Mouse (Mus musculus) erythroblast, embryonic 14.5 days (primary cell): Measurements from ENCODE around the gene Dctn5. TPM values are rescaled to one million over a fixed set of nuclear protein-coding genes. Genes with fewer than 3 reads are reported as not detected.

Experiments
- H3K27me3 ChIP-seq: 2 replicates; pipeline ENCODE4 v1.6.1; 2012; ENCODE audit warnings: inconsistent platforms; ENCODE audit not compliant: control insufficient read depth
- H3K36me3 ChIP-seq: 2 replicates; pipeline ENCODE4 v1.6.1; 2012; ENCODE audit warnings: mild to moderate bottlenecking, inconsistent platforms; ENCODE audit not compliant: control insufficient read depth
- H3K4me1 ChIP-seq: 2 replicates; pipeline ENCODE4 v1.6.1; 2012; ENCODE audit warnings: inconsistent platforms; ENCODE audit not compliant: control insufficient read depth
- H3K4me3 ChIP-seq: replicated peaks from 2 replicates; pipeline ENCODE3; 2012; ENCODE audit warnings: moderate library complexity, mild to moderate bottlenecking, inconsistent platforms
- H3K9me3 ChIP-seq: 2 replicates; pipeline ENCODE4 v1.6.1; 2012; ENCODE audit warnings: low read length, inconsistent platforms, mixed read lengths; ENCODE audit not compliant: control insufficient read depth
- GATA1 ChIP-seq: IDR thresholded peaks from 2 replicates; pipeline ENCODE4 v1.6.1; 2012; ENCODE audit warnings: low read length, inconsistent platforms, mixed read lengths
- TAL1 ChIP-seq: IDR thresholded peaks from 3 replicates; pipeline ENCODE4 v1.6.1; 2012; ENCODE audit warnings: low read length, inconsistent platforms, mixed read lengths
- polyA plus RNA-seq: library from polyadenylated mRNA; stranded (reverse); fragments of >175 nt; gene quantifications from 2 replicates; pipeline ENCODE4 v1.2.3, GENCODE M21; 2012

The Dctn5 gene
- polyA plus RNA-seq, 1 experiment: 0.54 TPM

DNA sequence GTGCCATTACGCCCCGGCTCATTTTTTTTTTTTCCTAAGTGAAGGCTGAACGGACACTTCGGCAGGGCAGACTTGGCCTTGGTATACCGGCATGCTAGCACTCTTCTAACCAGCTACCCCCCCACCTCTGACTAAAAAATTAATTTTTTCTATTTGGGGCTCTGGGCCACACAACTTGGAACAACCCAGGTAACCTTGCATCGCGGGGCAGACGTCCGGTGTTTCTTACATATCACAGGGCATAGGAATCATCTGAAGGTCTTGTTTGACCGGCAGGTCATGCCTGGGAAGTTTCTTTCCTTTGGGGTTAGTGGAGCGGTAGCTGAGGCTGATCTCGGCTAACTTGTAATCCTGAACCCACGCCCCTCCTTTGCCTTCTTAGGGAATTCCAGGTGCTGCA, 25.6 kb downstream of the Dctn5 start:
- no peak for TF ChIP-seq GATA1
- TF ChIP-seq TAL1: no peak
- peaks cover 76% of the 10 kb centered on the region for H3K36me3 ChIP-seq
- H3K27me3 ChIP-seq: no peaks in the 10 kb centered on the region
- H3K4me3 ChIP-seq: peak overlapping the region; percentile 67
- peaks cover 63% of the 10 kb centered on the region for H3K4me1 ChIP-seq
- peaks cover 2% of the 10 kb centered on the region; the same call in 1 of the 2 replicates for H3K9me3 ChIP-seq

DNA sequence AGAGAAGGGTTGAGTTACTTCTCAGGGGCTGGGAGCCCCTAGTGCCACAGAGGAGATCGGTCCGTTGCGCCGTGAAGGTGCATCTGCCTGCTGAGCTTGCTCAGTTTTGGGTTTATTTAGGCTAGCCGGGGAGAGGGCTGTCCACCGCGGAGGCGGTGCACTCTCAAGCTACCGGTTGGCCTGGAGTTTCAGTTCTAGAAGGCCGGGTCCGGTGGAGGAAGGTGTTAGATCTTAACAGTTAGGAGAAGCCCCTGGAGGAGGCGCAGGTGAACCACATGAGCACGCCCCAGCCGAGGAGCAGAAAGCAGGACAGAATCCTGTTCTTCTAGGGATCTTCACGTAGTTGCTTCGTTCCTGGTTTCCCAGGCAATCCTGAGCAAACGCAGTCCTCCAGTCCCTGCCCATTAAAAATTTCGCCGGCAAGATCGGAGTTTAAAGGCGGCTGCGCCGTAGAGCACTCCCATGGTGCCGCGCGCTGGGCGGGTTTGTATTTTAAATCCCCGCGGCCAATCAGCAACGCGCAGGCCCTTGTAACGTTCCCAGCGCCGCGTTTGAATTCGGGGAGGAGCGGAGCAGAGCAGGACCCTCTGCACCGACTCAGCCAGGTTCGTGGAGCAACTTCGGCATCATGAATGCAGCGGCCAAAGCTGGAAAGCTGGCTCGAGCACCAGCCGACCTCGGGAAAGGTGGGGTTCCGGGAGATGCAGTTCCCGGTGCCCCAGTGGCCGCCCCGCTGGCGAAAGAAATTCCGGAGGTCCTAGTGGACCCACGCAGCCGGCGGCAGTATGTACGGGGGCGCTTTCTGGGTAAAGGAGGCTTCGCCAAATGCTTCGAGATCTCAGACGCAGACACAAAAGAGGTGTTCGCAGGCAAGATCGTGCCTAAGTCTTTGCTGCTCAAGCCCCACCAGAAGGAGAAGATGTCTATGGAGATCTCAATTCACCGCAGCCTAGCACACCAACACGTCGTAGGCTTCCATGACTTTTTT, 26.4 kb downstream of the Dctn5 start, which contains the start of gene Plk1:
TSS of gene Plk1 (plus strand) at position 525 of the 988 bp plus-strand sequence.
- Histone ChIP-seq H3K4me3 (peak within 1 kb of the TSS; percentile 67), H3K36me3 (peaks cover 77% of the 10 kb centered on the region), H3K27me3 (no peaks in the 10 kb centered on the region), H3K4me1 (peaks cover 68% of the 10 kb centered on the region), H3K9me3 (peaks cover 2% of the 10 kb centered on the region; the same call in 1 of the 2 replicates)
- TF ChIP-seq TAL1: no peak
- no peak for TF ChIP-seq GATA1

- Histone ChIP-seq H3K4me3 (peak overlapping the region; percentile 67), H3K36me3 (peaks cover 82% of the 10 kb centered on the region), H3K4me1 (peaks cover 74% of the 10 kb centered on the region), H3K27me3 (no peaks in the 10 kb centered on the region), H3K9me3 (peaks cover 2% of the 10 kb centered on the region; the same call in 1 of the 2 replicates)
- no peak for TF ChIP-seq TAL1
- no peak for TF ChIP-seq GATA1
These were observed 27.2 kb downstream of the Dctn5 start for GRCm38 (mm10) chr7:122160037-122160436.

DNA sequence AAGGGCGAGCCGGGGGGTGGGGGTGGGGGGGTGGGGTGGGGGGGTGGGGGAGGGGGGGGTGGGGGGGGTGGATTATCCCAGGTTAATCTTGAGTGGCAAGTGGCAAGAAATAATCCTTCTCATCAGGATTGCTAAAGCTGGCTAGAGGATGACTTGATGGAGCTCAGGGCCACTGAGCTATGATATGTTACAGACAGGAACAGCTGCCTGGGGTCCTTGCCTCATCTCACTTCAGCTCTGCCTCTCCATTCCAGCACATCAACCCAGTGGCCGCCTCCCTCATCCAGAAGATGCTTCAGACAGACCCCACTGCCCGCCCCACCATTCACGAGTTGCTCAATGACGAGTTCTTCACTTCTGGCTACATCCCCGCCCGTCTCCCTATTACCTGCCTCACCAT, 30.9 kb downstream of the Dctn5 start:
- TF ChIP-seq GATA1: no peak
- H3K4me3 ChIP-seq: no peak overlapping the region
- peaks cover 91% of the 10 kb centered on the region for H3K36me3 ChIP-seq

GRCm38 (mm10) chr7:122167203-122167602, 34.4 kb downstream of the Dctn5 start:
- Histone ChIP-seq H3K9me3 (no peaks in the 10 kb centered on the region), H3K4me3 (no peak overlapping the region), H3K4me1 (peaks cover 35% of the 10 kb centered on the region), H3K36me3 (peaks cover 96% of the 10 kb centered on the region), H3K27me3 (no peaks in the 10 kb centered on the region; the same call in 1 of the 2 replicates)
- no peak for TF ChIP-seq TAL1
- TF ChIP-seq GATA1: no peak

More for the DNA sequence above, 30.9 kb downstream of the Dctn5 start:
- H3K4me1 ChIP-seq: peaks cover 54% of the 10 kb centered on the region
- no peaks in the 10 kb centered on the region for H3K27me3 ChIP-seq
- H3K9me3 ChIP-seq: peaks cover 2% of the 10 kb centered on the region; the same call in 1 of the 2 replicates

- no peak for TF ChIP-seq GATA1
- TF ChIP-seq TAL1: no peak
- no peaks in the 10 kb centered on the region; the same call in 1 of the 2 replicates for H3K27me3 ChIP-seq
- peaks cover 7% of the 10 kb centered on the region for H3K4me1 ChIP-seq
- peaks cover 61% of the 10 kb centered on the region for H3K36me3 ChIP-seq
- H3K9me3 ChIP-seq: no peaks in the 10 kb centered on the region
- no peak overlapping the region for H3K4me3 ChIP-seq
These were observed 37.9 kb downstream of the Dctn5 start for GRCm38 (mm10) chr7:122170705-122171104.

GRCm38 (mm10) chr7:122171613-122172012, 38.8 kb downstream of the Dctn5 start:
- H3K36me3 ChIP-seq: peaks cover 52% of the 10 kb centered on the region
- no peak overlapping the region for H3K4me3 ChIP-seq
- TF ChIP-seq TAL1: no peak
- no peak for TF ChIP-seq GATA1
- peaks cover 2% of the 10 kb centered on the region for H3K4me1 ChIP-seq
- no peaks in the 10 kb centered on the region; the same call in 1 of the 2 replicates for H3K27me3 ChIP-seq
- H3K9me3 ChIP-seq: no peaks in the 10 kb centered on the region

GRCm38 (mm10) chr7:122180720-122181119, 47.9 kb downstream of the Dctn5 start:
- no peak for TF ChIP-seq GATA1
- no peak for TF ChIP-seq TAL1
- Histone ChIP-seq H3K27me3 (peaks cover 6% of the 10 kb centered on the region), H3K36me3 (no peaks in the 10 kb centered on the region), H3K4me1 (no peaks in the 10 kb centered on the region), H3K9me3 (no peaks in the 10 kb centered on the region), H3K4me3 (no peak overlapping the region)

GRCm38 (mm10) chr7:122184569-122184968, 51.7 kb downstream of the Dctn5 start:
- no peak for TF ChIP-seq GATA1
- TF ChIP-seq TAL1: no peak
- Histone ChIP-seq H3K9me3 (no peaks in the 10 kb centered on the region), H3K4me3 (no peak overlapping the region), H3K27me3 (peaks cover 8% of the 10 kb centered on the region), H3K4me1 (no peaks in the 10 kb centered on the region), H3K36me3 (no peaks in the 10 kb centered on the region)
